Mouse (Mus musculus): Measurements from ENCODE around the gene AC109138.7. TPM values are rescaled to one million over a fixed set of nuclear protein-coding genes. Genes with fewer than 3 reads are reported as not detected.
A peak's percentile ranks its signal among the peaks of the same experiment; 100 is the strongest.

Gene AC109138.7
- polyA plus RNA-seq (2015; fragmentation: Nextera tagmentation; extraction: Ambion mirVana) = not detected in 2 replicates

- peak within 1 kb of the TSS; percentile 15; the same call in 1 of the 2 replicates for H3K27ac ChIP-seq (ENCODE audit: low read depth, low read length)
- peaks cover 28% of the 10 kb centered on the region for H3K27me3 ChIP-seq (replicated peaks; ENCODE audit: control insufficient read depth, insufficient read depth, low read length)
- peak within 1 kb of the TSS; percentile 54 for H3K4me3 ChIP-seq (ENCODE audit: low read length)
- no peaks in the 10 kb centered on the region for H3K9me3 ChIP-seq (ENCODE audit: control insufficient read depth, low read length)
- H3K4me2 ChIP-seq (ENCODE audit: low read length) = peak within 1 kb of the TSS; percentile 92
- peak within 1 kb of the TSS; percentile 73 for H3K9ac ChIP-seq (ENCODE audit: low read depth, low read length)
- H3K36me3 ChIP-seq (ENCODE audit: control insufficient read depth, insufficient read depth, low read length) = no peaks in the 10 kb centered on the region
- under 1% methylated on average over 47 of the region's 49 CpGs for WGBS
- peaks cover 20% of the 10 kb centered on the region for H3K4me1 ChIP-seq (ENCODE audit: control insufficient read depth, insufficient read depth, low read depth, low read length)
- 0 out of 2 replicates have a peak, but pooled peaks have one; percentile 19 for ATAC-seq
These were observed at the start of gene AC109138.7, which contains the start of gene Clcf1 for GRCm38 (mm10) chr19:4214071-4214770. TSS of gene AC109138.7 (plus strand) at chr19:4214357. TSS of gene Clcf1 (plus strand) at chr19:4214238.

- H3K4me3 ChIP-seq (ENCODE audit: low read length) = no peak overlapping the region
- H3K4me1 ChIP-seq (ENCODE audit: control insufficient read depth, insufficient read depth, low read depth, low read length) = peaks cover 12% of the 10 kb centered on the region
- no peaks in the 10 kb centered on the region for H3K27me3 ChIP-seq (replicated peaks; ENCODE audit: control insufficient read depth, insufficient read depth, low read length)
- ATAC-seq = no peak
- WGBS = 81% methylated on average over 2 of the region's 2 CpGs
- no peaks in the 10 kb centered on the region for H3K9me3 ChIP-seq (ENCODE audit: control insufficient read depth, low read length)
- no peak overlapping the region for H3K9ac ChIP-seq (ENCODE audit: low read depth, low read length)
- H3K36me3 ChIP-seq (ENCODE audit: control insufficient read depth, insufficient read depth, low read length) = peaks cover 12% of the 10 kb centered on the region; the same call in 1 of the 2 replicates
- no peak overlapping the region for H3K4me2 ChIP-seq (ENCODE audit: low read length)
- no peak overlapping the region for H3K27ac ChIP-seq (ENCODE audit: low read depth, low read length)
These were observed 49.4 kb upstream of the AC109138.7 start for GRCm38 (mm10) chr19:4164721-4165120.

- Histone ChIP-seq H3K4me3 (ENCODE audit: low read length) (no peak overlapping the region), H3K9me3 (ENCODE audit: control insufficient read depth, low read length) (no peaks in the 10 kb centered on the region), H3K4me1 (ENCODE audit: control insufficient read depth, insufficient read depth, low read depth, low read length) (peaks cover 17% of the 10 kb centered on the region), H3K9ac (ENCODE audit: low read depth, low read length) (peak overlapping the region; percentile 13; the same call in 1 of the 2 replicates), H3K27ac (ENCODE audit: low read depth, low read length) (no peak overlapping the region; the same call in 1 of the 2 replicates), H3K27me3 (replicated peaks; ENCODE audit: control insufficient read depth, insufficient read depth, low read length) (no peaks in the 10 kb centered on the region), H3K36me3 (ENCODE audit: control insufficient read depth, insufficient read depth, low read length) (no peaks in the 10 kb centered on the region), H3K4me2 (ENCODE audit: low read length) (no peak overlapping the region)
- WGBS = 77% methylated on average over 9 of the region's 9 CpGs
- ATAC-seq = no peak
These were observed 47.3 kb upstream of the AC109138.7 start for GRCm38 (mm10) chr19:4166678-4167476.

GRCm38 (mm10) chr19:4169378-4169784, 44.8 kb upstream of the AC109138.7 start:
- no peaks in the 10 kb centered on the region for H3K9me3 ChIP-seq (ENCODE audit: control insufficient read depth, low read length)
- H3K4me3 ChIP-seq (ENCODE audit: low read length) = peak overlapping the region; percentile 53
- peak overlapping the region; percentile 94 for H3K4me2 ChIP-seq (ENCODE audit: low read length)
- no peaks in the 10 kb centered on the region for H3K27me3 ChIP-seq (replicated peaks; ENCODE audit: control insufficient read depth, insufficient read depth, low read length)
- WGBS = under 1% methylated on average over 43 of the region's 43 CpGs
- peak overlapping the region; percentile 94 for H3K27ac ChIP-seq (ENCODE audit: low read depth, low read length)
- peak overlapping the region; percentile 89 for H3K9ac ChIP-seq (ENCODE audit: low read depth, low read length)
- peaks cover 5% of the 10 kb centered on the region for H3K4me1 ChIP-seq (ENCODE audit: control insufficient read depth, insufficient read depth, low read depth, low read length)
- peak; percentile 95 for ATAC-seq
- no peaks in the 10 kb centered on the region for H3K36me3 ChIP-seq (ENCODE audit: control insufficient read depth, insufficient read depth, low read length)

GRCm38 (mm10) chr19:4169810-4170209, 44.3 kb upstream of the AC109138.7 start:
- peak; percentile 55 for ATAC-seq
- WGBS = 4% methylated on average over 25 of the region's 27 CpGs

GRCm38 (mm10) chr19:4170723-4171392, 43.3 kb upstream of the AC109138.7 start:
- Histone ChIP-seq H3K36me3 (ENCODE audit: control insufficient read depth, insufficient read depth, low read length) (no peaks in the 10 kb centered on the region), H3K4me1 (ENCODE audit: control insufficient read depth, insufficient read depth, low read depth, low read length) (peaks cover 11% of the 10 kb centered on the region), H3K27me3 (replicated peaks; ENCODE audit: control insufficient read depth, insufficient read depth, low read length) (no peaks in the 10 kb centered on the region), H3K4me3 (ENCODE audit: low read length) (no peak overlapping the region), H3K4me2 (ENCODE audit: low read length) (no peak overlapping the region), H3K9ac (ENCODE audit: low read depth, low read length) (no peak overlapping the region), H3K9me3 (ENCODE audit: control insufficient read depth, low read length) (no peaks in the 10 kb centered on the region), H3K27ac (ENCODE audit: low read depth, low read length) (no peak overlapping the region)
- WGBS = 90% methylated on average over 10 of the region's 10 CpGs
- no peak for ATAC-seq

More at GRCm38 (mm10) chr19:4169810-4170209, 44.3 kb upstream of the AC109138.7 start:
- H3K9ac ChIP-seq (ENCODE audit: low read depth, low read length) = peak overlapping the region; percentile 89
- H3K4me3 ChIP-seq (ENCODE audit: low read length) = peak overlapping the region; percentile 53
- peak overlapping the region; percentile 94 for H3K4me2 ChIP-seq (ENCODE audit: low read length)
- no peaks in the 10 kb centered on the region for H3K36me3 ChIP-seq (ENCODE audit: control insufficient read depth, insufficient read depth, low read length)
- H3K4me1 ChIP-seq (ENCODE audit: control insufficient read depth, insufficient read depth, low read depth, low read length) = peaks cover 5% of the 10 kb centered on the region
- H3K27me3 ChIP-seq (replicated peaks; ENCODE audit: control insufficient read depth, insufficient read depth, low read length) = no peaks in the 10 kb centered on the region
- peak overlapping the region; percentile 94 for H3K27ac ChIP-seq (ENCODE audit: low read depth, low read length)
- H3K9me3 ChIP-seq (ENCODE audit: control insufficient read depth, low read length) = no peaks in the 10 kb centered on the region

- Histone ChIP-seq H3K27me3 (replicated peaks; ENCODE audit: control insufficient read depth, insufficient read depth, low read length) (no peaks in the 10 kb centered on the region), H3K4me2 (ENCODE audit: low read length) (no peak overlapping the region; the same call in 1 of the 2 replicates), H3K9ac (ENCODE audit: low read depth, low read length) (peak overlapping the region; percentile 38), H3K36me3 (ENCODE audit: control insufficient read depth, insufficient read depth, low read length) (no peaks in the 10 kb centered on the region), H3K9me3 (ENCODE audit: control insufficient read depth, low read length) (no peaks in the 10 kb centered on the region), H3K4me3 (ENCODE audit: low read length) (no peak overlapping the region), H3K4me1 (ENCODE audit: control insufficient read depth, insufficient read depth, low read depth, low read length) (peaks cover 11% of the 10 kb centered on the region), H3K27ac (ENCODE audit: low read depth, low read length) (no peak overlapping the region)
- 64% methylated on average over 13 of the region's 13 CpGs for WGBS
- ATAC-seq = no peak
These were observed 42.5 kb upstream of the AC109138.7 start for GRCm38 (mm10) chr19:4171393-4172290.

GRCm38 (mm10) chr19:4172925-4173324, 41.2 kb upstream of the AC109138.7 start:
- Histone ChIP-seq H3K27me3 (replicated peaks; ENCODE audit: control insufficient read depth, insufficient read depth, low read length) (no peaks in the 10 kb centered on the region), H3K36me3 (ENCODE audit: control insufficient read depth, insufficient read depth, low read length) (no peaks in the 10 kb centered on the region)

More at GRCm38 (mm10) chr19:4172925-4173324, 41.2 kb upstream of the AC109138.7 start:
- Histone ChIP-seq H3K4me3 (ENCODE audit: low read length) (no peak overlapping the region), H3K4me2 (ENCODE audit: low read length) (no peak overlapping the region), H3K9ac (ENCODE audit: low read depth, low read length) (no peak overlapping the region; the same call in 1 of the 2 replicates), H3K27ac (ENCODE audit: low read depth, low read length) (no peak overlapping the region), H3K4me1 (ENCODE audit: control insufficient read depth, insufficient read depth, low read depth, low read length) (peaks cover 11% of the 10 kb centered on the region), H3K9me3 (ENCODE audit: control insufficient read depth, low read length) (no peaks in the 10 kb centered on the region)
- 61% methylated on average over 11 of the region's 11 CpGs for WGBS
- no peak for ATAC-seq
